Mouse (Mus musculus) common myeloid progenitor, adult 5-6 weeks (primary cell): ENCODE measurements at regions not wholly inside any gene's neighbourhood (a gene's known extent, or its start where the extent isn't known, plus 50 kb on each side); places are given as distances from the start of the nearest gene placed in this dataset.

ENCODE experiments used
- ATAC-seq: replicated peaks from 2 replicates; pipeline ENCODE4 v1.8.0; 2016; ENCODE audit warnings: low read depth, mild to moderate bottlenecking, moderate TSS enrichment, inconsistent platforms; ENCODE audit not compliant: poor library complexity, severe bottlenecking

DNA sequence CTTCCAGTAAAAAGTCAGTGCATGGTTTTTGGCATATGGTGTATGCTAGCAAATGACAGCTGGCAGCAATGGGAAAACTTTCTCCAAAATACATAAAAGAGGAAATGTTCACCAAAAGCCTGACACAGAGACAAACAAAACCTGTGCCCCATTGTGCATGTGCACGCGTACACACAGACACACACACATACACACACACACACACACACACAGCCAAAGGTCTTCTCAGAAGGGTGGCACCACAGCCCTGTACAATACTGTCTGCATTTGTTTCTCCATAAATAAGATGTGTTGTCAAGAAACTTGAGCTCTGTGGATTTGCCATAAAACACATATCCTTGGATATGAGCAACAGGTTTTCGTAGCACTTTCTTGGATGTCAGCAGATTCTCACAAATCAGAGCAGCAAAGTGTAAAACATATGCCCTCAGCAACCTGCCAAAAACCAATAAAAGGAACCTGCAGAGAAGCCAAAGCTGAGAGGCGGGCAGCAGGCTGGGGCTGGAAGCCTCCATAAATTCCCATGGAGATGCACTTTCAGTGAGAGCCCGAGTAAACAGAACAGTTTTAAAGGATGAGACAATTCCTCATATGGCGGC is 60.5 kb upstream of the Ddit4l start:
- no peak for ATAC-seq

DNA sequence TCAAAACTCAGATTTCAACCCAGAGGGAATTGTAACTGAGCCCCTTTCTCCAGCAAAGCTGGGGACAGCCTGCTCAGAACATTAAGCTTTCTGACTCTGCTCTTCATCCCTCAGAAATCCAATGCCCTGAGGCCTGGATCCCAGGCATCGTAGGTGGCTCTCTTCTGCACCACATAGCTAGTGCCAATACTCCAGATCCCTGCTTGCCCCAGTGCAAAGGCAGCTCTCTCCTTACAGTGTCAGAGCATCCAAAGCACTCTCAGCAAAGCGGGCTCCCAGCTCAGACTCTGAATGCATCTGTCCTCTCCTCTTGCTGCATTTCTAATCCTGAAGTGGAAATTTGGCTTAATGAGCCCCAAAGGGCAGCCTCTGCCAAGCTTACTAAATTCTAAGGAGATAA is 59.4 kb upstream of the Ddit4l start:
- no peak for ATAC-seq

DNA sequence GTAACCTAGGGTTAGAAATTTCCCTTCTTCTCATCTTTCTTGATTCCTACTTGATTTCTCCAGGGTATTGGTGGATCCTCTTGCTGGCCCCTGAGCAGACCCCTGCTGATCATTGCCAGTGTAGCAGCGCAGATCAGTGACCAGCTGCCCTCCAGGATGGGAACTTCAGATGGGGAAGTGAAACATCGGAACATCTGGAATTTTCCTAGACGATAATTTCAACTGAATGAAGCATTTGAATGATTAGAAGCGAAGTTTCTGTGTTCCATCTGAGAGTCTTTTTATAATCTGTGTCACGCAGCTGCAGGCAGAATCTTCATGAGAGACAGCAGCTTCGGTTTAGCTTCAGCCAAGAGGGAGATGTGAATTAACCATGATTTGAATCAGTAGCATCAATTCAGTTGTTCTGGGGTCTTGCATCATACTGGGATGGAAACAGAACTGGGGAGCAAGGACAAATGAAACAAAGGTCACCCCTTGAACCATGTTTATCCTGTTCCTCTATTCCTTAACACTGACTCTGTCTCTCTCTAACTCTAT is 57.8 kb upstream of the Ddit4l start:
- ATAC-seq: no peak

DNA sequence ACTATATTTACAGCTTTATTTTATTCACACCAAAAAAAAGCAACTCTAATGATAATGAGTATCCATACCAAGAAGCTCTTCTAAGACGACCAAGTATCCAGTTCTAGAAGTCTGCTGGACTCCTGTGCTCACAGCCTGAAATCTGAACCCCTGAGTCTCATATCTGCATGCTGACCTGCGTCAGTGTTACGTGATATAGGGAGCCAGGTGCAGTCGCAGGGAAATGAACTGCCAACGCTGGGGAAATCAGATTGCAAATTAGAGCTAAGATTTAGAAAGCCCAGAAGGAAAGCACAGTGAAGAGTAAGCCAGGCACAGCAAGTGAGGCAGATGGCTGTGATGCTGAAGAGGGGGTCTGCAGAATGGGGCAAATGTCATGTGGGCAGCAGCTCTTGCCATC is 57.1 kb upstream of the Ddit4l start:
- ATAC-seq: no peak

DNA sequence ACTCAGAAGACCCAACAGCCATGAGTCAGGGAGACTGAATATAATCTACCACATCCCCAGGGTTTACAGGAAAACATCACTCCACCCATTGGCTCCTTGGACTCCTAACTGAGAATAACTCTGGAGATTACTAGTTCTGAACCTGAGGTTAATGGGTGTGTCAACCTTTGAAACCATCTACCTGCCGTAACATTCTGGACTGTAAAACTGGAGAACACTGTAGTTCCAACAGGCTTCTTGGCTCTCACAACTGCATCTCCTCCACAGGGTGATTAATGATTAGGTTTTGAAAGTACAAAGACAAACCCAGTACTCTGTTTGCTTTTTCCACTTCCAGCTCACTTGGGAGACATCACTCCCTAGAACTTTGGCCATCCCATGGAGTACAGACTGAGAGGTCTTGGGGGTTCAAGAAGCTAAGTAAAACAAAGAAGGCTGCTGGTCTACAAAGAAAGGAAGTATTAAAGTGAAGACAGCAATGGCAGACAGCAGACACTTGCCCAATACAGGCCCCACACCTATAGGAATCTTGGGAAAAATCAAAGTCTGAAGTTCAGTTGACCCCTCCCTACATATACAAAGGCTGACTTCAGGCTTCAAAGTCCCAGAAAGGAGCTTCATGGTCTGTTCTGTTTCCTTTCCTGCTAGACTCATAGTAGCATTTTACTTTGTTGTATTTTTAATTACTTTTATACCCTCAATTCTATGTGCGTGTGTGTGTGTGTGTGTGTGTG is 52.7 kb upstream of the Ddit4l start:
- ATAC-seq: no peak
